Mouse (Mus musculus): ENCODE results near the gene Slc25a30. TPM values are rescaled to one million over a fixed set of nuclear protein-coding genes. Genes with fewer than 3 reads are reported as not detected.

The Slc25a30 gene
- total RNA-seq, 2 experiments from 2014 or later = 12.8 to 15.7 TPM

DNA sequence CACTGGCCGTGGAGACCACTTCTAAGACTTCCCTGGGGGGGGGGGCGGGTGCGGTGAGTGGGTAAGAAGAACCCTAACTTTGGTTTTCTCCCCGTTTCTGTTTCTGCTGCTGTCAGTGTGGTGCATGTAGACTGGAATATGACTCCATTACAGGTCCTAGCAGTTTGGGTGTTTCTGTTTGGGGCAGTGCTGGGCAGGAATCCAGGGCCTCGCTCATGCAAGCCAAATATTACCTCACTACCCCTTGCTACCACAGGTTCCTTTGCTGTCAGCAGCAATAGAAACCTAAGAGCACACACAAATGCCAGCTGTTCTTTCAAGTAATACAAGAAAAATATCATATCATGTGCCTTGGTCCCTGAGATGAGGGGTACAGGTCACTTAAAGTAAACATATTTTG, 33.2 kb upstream of the Slc25a30 start:
- DNase-seq (ENCODE audit: low spot score in 2 of 2) = no peak
- H3K27ac ChIP-seq = no peak overlapping the region
- no peak overlapping the region for H3K4me3 ChIP-seq
- TF ChIP-seq CTCF (conservative IDR thresholded peaks at IDR 0.05) = no peak

DNA sequence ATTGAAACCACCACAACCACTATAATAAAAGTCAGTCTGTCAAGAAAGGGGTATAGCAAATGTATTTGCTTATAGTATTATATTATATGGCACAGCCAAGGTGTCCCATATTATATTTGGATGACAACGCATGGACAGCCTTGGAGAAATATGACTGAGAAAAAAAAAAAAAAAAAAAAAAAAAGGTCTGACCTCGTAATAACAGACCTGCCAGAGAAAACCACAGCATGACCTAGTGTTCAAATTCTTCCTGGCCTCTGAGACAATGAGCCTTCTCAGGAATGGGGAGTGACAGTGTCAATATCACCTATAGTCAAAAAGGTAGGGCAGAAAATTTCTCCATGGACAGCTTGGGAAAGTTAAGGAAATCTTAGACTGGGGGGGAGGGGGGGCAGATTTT, 32.5 kb upstream of the Slc25a30 start:
- Histone ChIP-seq H3K4me3 (no peak overlapping the region), H3K27ac (no peak overlapping the region)
- DNase-seq (ENCODE audit: low spot score in 2 of 2) = no peak
- no peak for TF ChIP-seq CTCF (conservative IDR thresholded peaks at IDR 0.05)

- no peak for TF ChIP-seq CTCF (conservative IDR thresholded peaks at IDR 0.05)
- H3K4me3 ChIP-seq = no peak overlapping the region
- no peak overlapping the region for H3K27ac ChIP-seq
- no peak for DNase-seq (ENCODE audit: low spot score in 2 of 2)
Observed at GRCm38 (mm10) chr14:75818528-75818927, 31.7 kb upstream of the Slc25a30 start.

DNA sequence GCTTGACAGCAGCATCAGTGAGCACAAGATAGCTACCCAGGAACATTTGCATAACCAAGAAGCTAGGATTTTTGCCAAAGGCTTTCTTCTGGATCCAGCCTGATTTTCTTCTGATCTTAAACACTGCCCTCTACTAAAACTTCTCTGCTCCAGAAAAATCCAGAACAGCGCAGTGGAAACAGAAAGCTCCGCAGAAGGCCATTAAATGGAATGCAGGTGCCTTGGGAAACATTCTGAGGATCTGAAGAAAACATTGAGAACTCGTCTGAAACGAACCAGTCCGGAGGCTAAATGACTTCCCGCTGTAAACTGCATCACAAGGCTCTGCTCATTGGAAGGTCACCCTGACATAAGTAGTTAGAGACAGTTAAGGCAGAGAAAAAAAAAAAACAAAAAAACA, 23.1 kb upstream of the Slc25a30 start:
- DNase-seq (ENCODE audit: low spot score in 2 of 2) = no peak
- TF ChIP-seq CTCF (conservative IDR thresholded peaks at IDR 0.05) = no peak
- Histone ChIP-seq H3K27ac (no peak overlapping the region), H3K4me3 (no peak overlapping the region)

DNA sequence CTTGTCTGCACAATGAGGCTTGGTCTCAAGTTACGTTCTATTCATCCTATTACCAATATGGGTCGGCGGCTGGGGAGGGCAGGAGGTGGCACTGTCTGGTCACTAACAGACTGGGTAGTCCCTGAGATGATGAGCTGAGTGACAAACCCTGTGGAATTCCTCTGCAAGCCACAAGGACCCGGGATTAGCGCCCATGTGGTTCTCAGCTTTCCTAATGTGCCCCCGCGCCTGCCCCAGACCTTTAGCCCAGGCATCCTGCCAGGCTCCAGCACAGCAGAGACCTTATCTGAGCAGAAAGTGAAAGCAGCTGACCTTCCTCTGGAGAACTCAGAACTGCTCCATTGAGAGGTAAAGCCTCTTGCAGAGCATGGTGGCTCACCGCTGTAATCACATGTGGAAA, 21.0 kb upstream of the Slc25a30 start:
- TF ChIP-seq CTCF (conservative IDR thresholded peaks at IDR 0.05) = no peak
- no peak for DNase-seq (ENCODE audit: low spot score in 2 of 2)
- Histone ChIP-seq H3K27ac (no peak overlapping the region), H3K4me3 (no peak overlapping the region)

DNA sequence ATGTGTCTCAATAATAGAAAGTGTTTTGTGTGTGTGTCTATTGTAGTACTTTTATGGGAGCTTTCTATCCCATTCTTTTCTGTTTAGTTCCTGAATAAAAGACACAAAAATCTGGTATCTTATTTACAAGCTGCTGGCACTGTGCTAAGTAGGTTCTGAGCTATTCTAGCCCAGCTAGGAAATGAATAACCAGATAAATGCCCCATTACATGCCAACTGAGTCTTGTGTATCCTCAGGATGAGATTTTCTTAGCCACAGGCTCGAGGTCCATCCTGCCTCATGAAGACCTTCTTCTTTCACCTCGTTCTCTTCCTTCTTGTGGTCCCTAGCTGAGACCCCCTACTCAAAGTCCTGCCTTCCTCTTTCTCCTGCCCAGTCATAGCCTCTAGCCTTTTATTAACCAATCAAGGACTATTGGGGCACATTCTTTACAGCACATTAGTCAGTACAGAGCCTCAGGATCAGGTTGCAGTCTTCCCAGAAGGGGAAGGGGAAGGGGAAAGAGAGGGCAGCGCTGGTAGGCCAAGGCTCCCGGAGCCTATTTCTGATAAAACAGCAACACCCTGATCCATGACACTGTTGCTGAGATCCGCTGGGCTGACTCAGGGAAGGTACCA, 11.0 kb upstream of the Slc25a30 start:
- TF ChIP-seq CTCF (conservative IDR thresholded peaks at IDR 0.05) = no peak
- no peak for DNase-seq (ENCODE audit: low spot score in 2 of 2)
- Histone ChIP-seq H3K4me3 (no peak overlapping the region), H3K27ac (no peak overlapping the region)

DNA sequence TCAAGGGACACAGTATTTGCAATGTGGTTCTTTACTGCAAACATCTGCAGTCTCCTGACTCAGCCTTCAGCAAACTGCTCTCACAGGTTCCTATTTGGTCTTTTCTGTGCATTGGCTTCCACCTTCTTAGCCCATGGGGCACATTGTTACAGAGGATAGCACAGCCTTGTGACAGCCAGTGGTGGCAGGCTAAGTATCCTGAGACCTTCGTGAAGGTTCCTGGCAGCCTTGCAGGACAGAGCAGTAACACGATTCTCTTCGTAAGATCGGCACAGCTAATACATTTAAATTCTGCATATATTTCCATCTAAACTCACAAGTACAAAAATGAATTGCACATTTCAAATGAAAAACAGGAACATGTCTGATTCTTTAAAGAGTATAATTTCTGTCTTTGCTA, 9.1 kb upstream of the Slc25a30 start:
- no peak overlapping the region for H3K27ac ChIP-seq
- TF ChIP-seq CTCF (conservative IDR thresholded peaks at IDR 0.05) = no peak
- no peak overlapping the region for H3K4me3 ChIP-seq
- DNase-seq (ENCODE audit: low spot score in 2 of 2) = no peak

GRCm38 (mm10) chr14:75794726-75795125, 7.9 kb upstream of the Slc25a30 start:
- H3K4me3 ChIP-seq = no peak overlapping the region
- DNase-seq (ENCODE audit: low spot score in 2 of 2) = no peak
- no peak overlapping the region for H3K27ac ChIP-seq
- no peak for TF ChIP-seq CTCF (conservative IDR thresholded peaks at IDR 0.05)

- Histone ChIP-seq H3K27ac (no peak overlapping the region), H3K4me3 (no peak overlapping the region)
- no peak for DNase-seq (ENCODE audit: low spot score in 2 of 2)
- no peak for TF ChIP-seq CTCF (conservative IDR thresholded peaks at IDR 0.05)
Observed at GRCm38 (mm10) chr14:75794324-75794723, 7.5 kb upstream of the Slc25a30 start.

DNA sequence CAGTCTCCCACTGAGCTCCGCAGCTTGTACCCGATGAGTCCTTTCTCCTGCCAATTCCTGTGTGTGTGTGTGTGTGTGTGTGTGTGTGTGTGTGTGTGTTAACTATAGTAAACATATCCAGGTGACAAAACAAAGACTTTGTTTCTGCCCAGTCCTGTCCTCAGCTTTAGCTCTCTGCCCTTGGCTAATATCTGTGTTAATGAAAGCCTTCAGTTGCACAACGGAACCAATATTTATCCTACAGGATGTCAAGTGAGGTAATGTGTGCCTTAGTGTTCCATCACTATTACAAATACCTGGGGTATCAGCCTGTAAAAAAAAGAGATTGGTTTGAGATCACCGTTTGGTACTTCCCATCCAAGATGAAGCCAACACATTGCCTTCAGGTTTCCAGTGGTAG, 6.3 kb upstream of the Slc25a30 start:
- Histone ChIP-seq H3K4me3 (no peak overlapping the region), H3K27ac (no peak overlapping the region)
- DNase-seq (ENCODE audit: low spot score in 2 of 2) = no peak
- no peak for TF ChIP-seq CTCF (conservative IDR thresholded peaks at IDR 0.05)

DNA sequence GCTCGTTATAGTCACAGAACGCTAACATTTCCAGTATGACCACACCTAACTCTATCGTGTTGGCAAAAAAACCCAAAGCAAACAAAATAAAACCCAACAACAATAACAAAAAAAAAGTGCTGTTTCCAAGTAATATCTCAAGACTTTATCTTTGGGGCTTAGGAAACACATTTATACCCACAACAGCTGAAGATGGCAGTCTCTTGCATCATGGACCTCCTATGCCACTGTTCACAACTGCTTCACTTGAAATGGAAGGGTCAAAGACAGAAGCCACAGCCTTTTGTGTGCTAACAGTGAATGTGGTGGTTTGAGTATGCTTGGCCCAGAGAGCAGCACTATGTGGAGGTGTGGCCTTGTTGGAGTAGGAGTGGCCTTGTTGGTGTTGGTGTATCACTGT, 4.5 kb upstream of the Slc25a30 start:
- no peak overlapping the region for H3K27ac ChIP-seq
- no peak overlapping the region for H3K4me3 ChIP-seq
- no peak for TF ChIP-seq CTCF (conservative IDR thresholded peaks at IDR 0.05)
- no peak for DNase-seq (ENCODE audit: low spot score in 2 of 2)

DNA sequence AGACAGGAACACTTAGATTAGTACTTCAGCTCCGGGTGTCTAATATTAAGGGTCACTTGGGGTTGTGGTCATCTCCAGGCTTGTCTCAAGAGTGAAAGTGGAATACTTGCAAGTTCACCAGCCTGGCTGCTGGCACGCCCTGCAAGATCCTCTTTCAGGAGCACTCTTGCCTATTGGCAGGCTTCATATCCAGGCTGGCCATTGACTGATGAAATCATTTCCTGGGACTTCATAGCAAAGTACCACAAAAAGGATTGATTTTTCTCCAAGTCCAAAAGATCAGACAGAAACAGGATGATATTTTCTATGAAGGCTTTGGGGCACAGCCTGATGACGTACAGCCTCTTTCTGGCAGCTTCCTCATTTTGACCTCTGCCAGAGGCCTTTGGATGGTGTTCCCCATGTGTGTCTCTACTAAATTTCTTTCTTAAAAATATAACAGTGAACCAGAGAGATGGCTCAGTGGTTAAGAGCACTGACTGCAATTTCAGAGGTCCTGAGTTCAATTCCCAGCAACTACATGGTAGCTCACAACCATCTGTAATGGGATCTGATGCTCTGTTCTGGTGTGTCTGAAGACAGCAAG, 3.7 kb upstream of the Slc25a30 start:
- no peak overlapping the region for H3K27ac ChIP-seq
- no peak for DNase-seq (ENCODE audit: low spot score in 2 of 2)
- TF ChIP-seq CTCF (conservative IDR thresholded peaks at IDR 0.05) = no peak

DNA sequence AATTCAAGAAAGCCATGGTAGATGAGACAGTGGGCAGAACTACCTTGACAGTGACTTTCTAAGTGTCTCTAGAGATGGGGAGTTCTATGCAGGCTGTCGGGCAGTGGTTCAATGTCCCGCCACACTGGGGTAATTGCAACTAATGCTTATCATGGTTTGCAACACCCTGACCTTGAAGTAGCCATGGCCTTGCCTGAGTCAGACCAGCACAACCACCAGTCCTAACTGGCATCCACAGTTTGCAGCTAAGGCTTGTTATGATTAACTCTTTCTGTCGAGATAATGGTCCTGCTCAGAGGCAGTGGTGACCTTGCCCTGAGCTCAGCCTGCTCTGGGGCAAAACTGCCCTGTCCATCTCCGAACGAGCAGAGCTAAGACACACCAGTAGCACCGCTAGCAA, 2.5 kb upstream of the Slc25a30 start:
- DNase-seq (ENCODE audit: low spot score in 2 of 2) = no peak
- H3K27ac ChIP-seq = no peak overlapping the region
- no peak for TF ChIP-seq CTCF (conservative IDR thresholded peaks at IDR 0.05)

More for the DNA sequence above, 3.7 kb upstream of the Slc25a30 start:
- no peak overlapping the region for H3K4me3 ChIP-seq

DNA sequence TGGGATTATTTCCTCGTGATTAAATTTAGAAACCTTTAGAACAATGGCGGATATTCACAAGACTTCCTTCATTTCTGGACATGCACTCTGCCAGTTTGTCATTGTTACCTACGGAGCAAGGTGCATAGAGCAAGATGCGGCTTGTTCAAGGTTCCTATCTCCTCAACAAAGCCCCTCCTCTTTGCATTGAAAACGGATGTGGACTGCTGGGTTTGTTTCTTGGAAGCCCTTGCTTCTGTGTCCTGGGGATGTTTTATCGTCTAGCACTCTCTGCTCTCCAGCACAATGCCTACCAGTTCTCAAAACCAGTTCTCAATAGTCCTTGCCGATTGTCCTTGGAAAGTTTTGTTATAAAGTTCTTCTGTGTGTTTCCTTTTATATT, 948 bp upstream of the Slc25a30 start:
- no peak for TF ChIP-seq CTCF (conservative IDR thresholded peaks at IDR 0.05)
- Histone ChIP-seq H3K4me3 (no peak overlapping the region; the same call in 1 of the 2 replicates), H3K27ac (peak overlapping the region; percentile 88; the same call in 1 of the 2 replicates)
- DNase-seq (ENCODE audit: low spot score in 2 of 2) = no peak

More for the DNA sequence above, 2.5 kb upstream of the Slc25a30 start:
- H3K4me3 ChIP-seq = no peak overlapping the region

Measured in layer of hippocampus, adult 2 months (tissue).